Mouse (Mus musculus): Measurements from ENCODE around the gene Ripor1. TPM values are rescaled to one million over a fixed set of nuclear protein-coding genes. Genes with fewer than 3 reads are reported as not detected.
A peak's percentile ranks its signal among the peaks of the same experiment; 100 is the strongest.

Gene Ripor1
- total and polyA plus RNA-seq, 3 experiments: 0.24 to 7.2 (median 1.7) TPM

- no peak for TF ChIP-seq MAFK (IDR thresholded peaks at IDR 0.05; ENCODE audit: insufficient replicate concordance, low read length)
- peak; percentile 72 for TF ChIP-seq TCF12 (IDR thresholded peaks at IDR 0.05; ENCODE audit: low read depth, low read length)
- TF ChIP-seq ELF1 (IDR thresholded peaks at IDR 0.05; ENCODE audit: low read depth, low read length): peak; percentile 59
- no peak for TF ChIP-seq ZKSCAN1 (IDR thresholded peaks at IDR 0.05; ENCODE audit: borderline replicate concordance, low read depth, low read length)
- no peak for TF ChIP-seq E2F4 (IDR thresholded peaks at IDR 0.05; ENCODE audit: insufficient replicate concordance, low read depth, low read length)
- TF ChIP-seq JUND (conservative IDR thresholded peaks at IDR 0.05; ENCODE audit: low read depth, low read length): no peak
- TF ChIP-seq TBP (conservative IDR thresholded peaks at IDR 0.05; ENCODE audit: low read depth, low read length): 0 out of 2 replicates have a peak, but pooled peaks have one; percentile 26
- TF ChIP-seq KAT2A (IDR thresholded peaks at IDR 0.05; ENCODE audit: insufficient replicate concordance, low read length): peak; percentile 60; the same call in 1 of the 2 replicates
- TF ChIP-seq NRF1 (IDR thresholded peaks at IDR 0.05; ENCODE audit: low read depth, low read length): peak; percentile 88
- peak; percentile 68 for TF ChIP-seq POLR2A (IDR thresholded peaks at IDR 0.05; ENCODE audit: low read depth, low read length)
Observed at GRCm38 (mm10) chr8:105636018-105636962, 31.2 kb downstream of the Ripor1 start, which contains the start of gene Ctcf (continued).

DNA sequence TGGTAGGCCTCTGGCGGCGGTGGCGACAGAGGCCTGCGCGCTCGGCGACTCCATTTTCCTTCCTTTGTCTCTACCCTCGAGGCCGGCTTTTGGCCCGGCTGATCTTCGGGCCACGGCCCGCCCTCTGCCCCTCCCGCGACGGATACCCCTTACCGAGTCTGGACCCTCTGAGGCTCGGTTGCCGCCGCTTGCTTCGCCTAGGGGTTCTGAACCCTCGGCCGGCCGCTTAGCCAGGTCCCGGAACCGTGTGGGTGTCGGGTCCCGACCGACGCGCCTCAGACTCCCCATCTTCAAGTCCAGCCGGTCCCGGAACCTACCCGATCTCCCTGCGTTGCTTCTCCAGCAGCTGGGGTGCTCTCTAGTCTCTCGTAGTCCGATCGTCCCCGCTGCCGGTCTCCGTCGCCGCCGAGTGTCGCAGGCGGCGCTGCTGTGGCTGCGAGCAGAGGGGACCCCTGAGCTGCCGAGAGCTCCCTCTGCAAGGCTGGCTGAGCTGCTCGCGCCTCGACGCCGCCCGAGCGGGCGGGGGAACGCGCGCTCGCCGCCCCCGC lies 32.0 kb downstream of the Ripor1 start, which contains the start of gene Agrp:
Agrp (minus strand) TSS at position 431 of the 548 bp plus-strand sequence.
- in situ Hi-C loops (cut with MboI; ENCODE audit: low pct_ligation_motif_present, low pct_unique_long_range_greater_than_20kb, low sequenced_read_pairs): loop anchor here (5.0 kb wide), 1 partner anchor 50 kb away; the partner anchor contains the start of gene Carmil2
- peaks cover 58% of the 10 kb centered on the region for H3K79me2 ChIP-seq (replicated peaks; ENCODE audit: control insufficient read depth, extremely low read depth, insufficient read depth, poor library complexity, severe bottlenecking)
- no peaks in the 10 kb centered on the region for H3K9me3 ChIP-seq (replicated peaks; ENCODE audit: low read length)
- H3K36me3 ChIP-seq (replicated peaks in 1 of 2; ENCODE audit: control insufficient read depth in 1 of 2, insufficient read depth in 1 of 2, low read length in 1 of 2): peaks cover 0 to 4% of the 10 kb centered on the region in 2 experiments
- H3K4me2 ChIP-seq (ENCODE audit: insufficient read depth, low read depth, poor library complexity, severe bottlenecking): peak within 1 kb of the TSS; percentile 97
- dilution Hi-C loops (cut with MboI; ENCODE audit: extremely low pct_ligation_motif_present, extremely low pct_unique_long_range_greater_than_20kb, low sequenced_read_pairs): no loop called here
- peak within 1 kb of the TSS; percentile 93 for H3K27ac ChIP-seq (ENCODE audit: insufficient read depth, low read depth)
- H3K4me1 ChIP-seq (ENCODE audit: control insufficient read depth in 1 of 2, insufficient read depth in 2 of 2): peaks cover 4 to 42% of the 10 kb centered on the region in 2 experiments; a peak in 3 of 4 replicates
- no peak for DNase-seq (ENCODE audit: extremely low read depth)
- H3K4me3 ChIP-seq (replicated peaks in 1 of 3; ENCODE audit: low read depth in 2 of 3, low read length in 2 of 3, poor library complexity in 1 of 3): peak within 1 kb of the TSS; percentile 73 to 89 (median 79)
- H3K27me3 ChIP-seq (replicated peaks): no peaks in the 10 kb centered on the region
- peak within 1 kb of the TSS; percentile 91 for H3K9ac ChIP-seq (ENCODE audit: insufficient read depth, low read depth)
- TF ChIP-seq NELFE (IDR thresholded peaks at IDR 0.05; ENCODE audit: low read depth, low read length) (0 out of 2 replicates have a peak, but pooled peaks have one; percentile 12), USF1 (IDR thresholded peaks at IDR 0.05; ENCODE audit: low read depth, low read length) (no peak), EP300 (IDR thresholded peaks at IDR 0.05; ENCODE audit: low read length) (no peak), MAX (IDR thresholded peaks at IDR 0.05; ENCODE audit: low read length) (no peak; the same call in 1 of the 2 replicates), ZKSCAN1 (IDR thresholded peaks at IDR 0.05; ENCODE audit: borderline replicate concordance, low read depth, low read length) (no peak), MAFK (IDR thresholded peaks at IDR 0.05; ENCODE audit: insufficient replicate concordance, low read length) (no peak), JUND (conservative IDR thresholded peaks at IDR 0.05; ENCODE audit: low read depth, low read length) (no peak), MAZ (IDR thresholded peaks at IDR 0.05; ENCODE audit: low read depth, low read length) (no peak), POLR2AphosphoS2 (IDR thresholded peaks at IDR 0.05; ENCODE audit: low read depth, low read length) (no peak), IRF4 (IDR thresholded peaks at IDR 0.05; ENCODE audit: low read depth, low read length) (0 out of 2 replicates have a peak, but pooled peaks have one; percentile 13), SMC3 (IDR thresholded peaks at IDR 0.05; ENCODE audit: low read depth, low read length) (no peak), ELF1 (IDR thresholded peaks at IDR 0.05; ENCODE audit: low read depth, low read length) (0 out of 2 replicates have a peak, but pooled peaks have one; percentile 31), CHD1 (IDR thresholded peaks at IDR 0.05; ENCODE audit: low read depth, low read length) (peak; percentile 27), POLR2A (IDR thresholded peaks at IDR 0.05; ENCODE audit: low read depth, low read length) (peak; percentile 53), USF2 (conservative IDR thresholded peaks at IDR 0.05; ENCODE audit: low read depth, low read length) (no peak), PAX5 (IDR thresholded peaks at IDR 0.05; ENCODE audit: low read length) (no peak), GABPA (IDR thresholded peaks at IDR 0.05; ENCODE audit: insufficient replicate concordance, low read depth, low read length) (no peak), ZC3H11A (IDR thresholded peaks at IDR 0.05; ENCODE audit: low read depth, low read length) (no peak), KAT2A (IDR thresholded peaks at IDR 0.05; ENCODE audit: insufficient replicate concordance, low read length) (no peak), ZMIZ1 (IDR thresholded peaks at IDR 0.05; ENCODE audit: low read depth, low read length) (no peak), RAD21 (IDR thresholded peaks at IDR 0.05; ENCODE audit: low read depth, low read length) (no peak), ZNF384 (IDR thresholded peaks at IDR 0.05; ENCODE audit: low read depth, low read length) (no peak), BHLHE40 (IDR thresholded peaks at IDR 0.05; ENCODE audit: low read depth, low read length) (no peak), RCOR1 (conservative IDR thresholded peaks at IDR 0.05; ENCODE audit: low read depth, low read length) (no peak), UBTF (IDR thresholded peaks at IDR 0.05; ENCODE audit: low read depth, low read length) (peak; percentile 90; the same call in 1 of the 2 replicates), CHD2 (IDR thresholded peaks at IDR 0.05; ENCODE audit: low read length) (no peak; the same call in 1 of the 2 replicates), MEF2A (IDR thresholded peaks at IDR 0.05; ENCODE audit: borderline replicate concordance, low read depth, low read length) (no peak), NRF1 (IDR thresholded peaks at IDR 0.05; ENCODE audit: low read depth, low read length) (no peak), MYC (IDR thresholded peaks at IDR 0.05; ENCODE audit: low read depth, low read length) (no peak)

Measured in CH12.LX (cell line).